Mouse (Mus musculus): ENCODE data around the gene Ndrg4. TPM values are rescaled to one million over a fixed set of nuclear protein-coding genes. Genes with fewer than 3 reads are reported as not detected.

The Ndrg4 gene
- polyA plus RNA-seq, 1 experiment, result 357 TPM

DNA sequence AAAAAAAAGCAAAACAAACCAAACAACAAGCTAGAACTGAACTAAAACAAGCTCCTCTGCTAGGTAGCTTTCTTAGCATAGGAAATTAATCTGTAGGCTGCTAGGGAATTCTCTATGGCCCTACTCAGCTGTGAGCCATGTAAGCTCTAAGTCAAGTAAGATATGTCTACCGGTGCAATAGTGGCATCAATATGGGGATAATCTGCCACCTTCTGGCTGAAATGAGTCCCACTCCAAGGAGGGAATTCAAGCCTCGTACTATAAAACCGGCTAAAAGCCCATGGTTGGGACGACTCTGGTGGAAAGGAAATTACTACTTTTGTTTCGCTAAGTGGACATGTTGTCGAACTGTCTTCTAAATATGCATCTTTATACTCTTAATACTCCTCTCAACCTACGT is 61.8 kb downstream of the Ndrg4 start:
- TF ChIP-seq CTCF (IDR thresholded peaks at IDR 0.05; ENCODE audit: borderline replicate concordance, extremely low read depth, insufficient read depth, insufficient read length), result peak; percentile 44; the same call in 1 of the 2 replicates
- TF ChIP-seq POLR2A (IDR thresholded peaks at IDR 0.05; ENCODE audit: borderline replicate concordance, extremely low read depth, insufficient read depth, insufficient read length, poor library complexity, severe bottlenecking), result no peak
- peak; percentile 51 for DNase-seq (ENCODE audit: low read depth)

DNA sequence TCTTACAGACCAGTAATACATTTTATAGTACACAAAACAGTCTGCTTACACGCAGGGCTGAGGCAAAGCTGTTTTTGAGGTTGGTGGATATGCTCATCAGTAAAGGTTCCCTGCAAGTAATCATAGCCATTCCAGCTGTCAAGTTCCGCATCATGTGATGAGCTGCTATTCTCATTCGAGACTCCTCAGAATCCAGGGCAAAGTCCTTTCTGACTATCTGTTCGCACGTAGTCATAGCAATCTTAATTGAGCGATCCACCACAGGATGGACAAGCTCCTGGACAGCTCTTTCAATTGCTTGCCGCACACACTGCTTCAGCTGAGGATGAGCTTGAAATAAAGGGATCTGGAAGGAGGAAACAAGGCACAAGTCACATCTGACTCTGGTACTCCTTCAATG is 65.0 kb downstream of the Ndrg4 start:
- no peak for DNase-seq (ENCODE audit: low read depth)
- TF ChIP-seq CTCF (IDR thresholded peaks at IDR 0.05; ENCODE audit: borderline replicate concordance, extremely low read depth, insufficient read depth, insufficient read length) (no peak), POLR2A (IDR thresholded peaks at IDR 0.05; ENCODE audit: borderline replicate concordance, extremely low read depth, insufficient read depth, insufficient read length, poor library complexity, severe bottlenecking) (no peak)

DNA sequence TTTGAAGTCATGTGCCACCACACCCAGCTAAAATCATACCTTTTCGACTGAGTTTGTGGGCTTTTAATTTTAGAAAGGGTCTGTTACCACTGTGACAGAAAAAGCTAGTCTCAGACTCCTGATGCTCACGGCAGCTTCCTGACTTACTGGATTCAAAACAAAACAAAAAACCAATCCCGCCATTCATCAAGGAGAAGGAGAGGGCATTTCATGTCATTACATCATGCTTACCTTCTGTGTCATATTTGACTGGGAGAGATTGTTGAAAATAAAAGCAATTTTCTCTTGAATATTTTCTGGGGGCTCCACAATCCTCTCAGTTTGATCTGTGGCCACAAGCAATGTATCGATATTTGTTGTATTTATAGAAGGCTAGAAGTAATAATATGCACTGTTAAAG is 71.2 kb downstream of the Ndrg4 start:
- DNase-seq (ENCODE audit: low read depth), result no peak
- TF ChIP-seq POLR2A (IDR thresholded peaks at IDR 0.05; ENCODE audit: borderline replicate concordance, extremely low read depth, insufficient read depth, insufficient read length, poor library complexity, severe bottlenecking) (no peak), CTCF (IDR thresholded peaks at IDR 0.05; ENCODE audit: borderline replicate concordance, extremely low read depth, insufficient read depth, insufficient read length) (no peak)

DNA sequence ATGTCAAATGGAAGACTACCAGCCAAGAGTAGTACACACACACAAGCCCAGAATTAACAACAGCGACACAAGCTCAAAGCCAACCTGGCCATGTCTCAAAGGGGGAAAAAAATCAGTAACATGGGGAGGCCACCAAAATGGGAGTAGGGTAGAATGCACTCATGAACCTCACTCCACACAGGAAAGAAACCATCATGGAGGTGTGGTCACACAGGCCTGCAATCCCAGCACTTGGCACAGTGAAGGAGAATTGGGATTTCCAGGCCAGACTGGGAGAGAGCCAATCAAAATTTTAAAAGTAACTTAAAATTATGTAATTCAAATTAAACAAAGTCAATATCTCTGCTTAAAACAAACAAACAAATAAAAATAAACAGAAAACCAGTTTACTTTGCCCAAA is 75.1 kb downstream of the Ndrg4 start:
- TF ChIP-seq CTCF (IDR thresholded peaks at IDR 0.05; ENCODE audit: borderline replicate concordance, extremely low read depth, insufficient read depth, insufficient read length) (no peak), POLR2A (IDR thresholded peaks at IDR 0.05; ENCODE audit: borderline replicate concordance, extremely low read depth, insufficient read depth, insufficient read length, poor library complexity, severe bottlenecking) (no peak)
- DNase-seq (ENCODE audit: low read depth), result no peak

DNA sequence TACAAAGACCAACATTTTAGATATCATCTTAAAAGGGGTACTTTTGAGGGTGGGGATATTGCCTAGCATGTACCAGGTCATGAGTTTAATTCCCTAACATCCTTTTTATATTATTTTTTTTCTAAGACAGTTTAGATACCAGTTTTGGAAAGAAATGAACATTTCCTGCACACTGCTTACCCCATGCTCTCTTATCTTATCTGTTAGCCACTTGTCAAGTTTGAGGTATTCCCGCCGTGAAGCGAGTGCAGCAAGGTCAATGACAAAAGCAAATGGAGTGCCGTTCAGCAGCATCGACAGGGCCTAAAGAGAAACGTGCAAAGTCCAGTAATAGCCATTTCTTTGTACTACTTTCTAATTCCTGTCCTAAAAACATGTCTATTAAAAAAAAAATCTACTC is 83.5 kb downstream of the Ndrg4 start:
- no peak for TF ChIP-seq CTCF (IDR thresholded peaks at IDR 0.05; ENCODE audit: borderline replicate concordance, extremely low read depth, insufficient read depth, insufficient read length)
- TF ChIP-seq POLR2A (IDR thresholded peaks at IDR 0.05; ENCODE audit: borderline replicate concordance, extremely low read depth, insufficient read depth, insufficient read length, poor library complexity, severe bottlenecking), result no peak
- no peak for DNase-seq (ENCODE audit: low read depth)

DNA sequence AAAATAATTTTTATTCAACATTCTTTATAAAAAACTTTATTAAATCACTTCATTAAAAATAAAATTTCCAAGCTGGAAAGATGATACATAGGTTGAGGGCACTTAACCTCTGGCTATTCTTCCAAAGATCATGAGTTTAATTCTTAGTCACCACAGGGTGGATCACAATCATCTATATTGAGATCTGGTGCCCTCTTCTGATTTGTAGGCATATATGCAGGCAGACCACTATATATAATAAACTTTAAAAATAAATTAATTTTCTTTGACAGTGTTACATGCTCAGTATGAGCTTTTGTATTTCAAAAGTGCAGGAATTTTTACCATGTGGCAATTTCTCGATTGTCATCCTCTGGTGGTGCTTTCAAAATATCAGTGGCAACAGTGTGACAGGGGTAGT is 87.4 kb downstream of the Ndrg4 start:
- TF ChIP-seq POLR2A (IDR thresholded peaks at IDR 0.05; ENCODE audit: borderline replicate concordance, extremely low read depth, insufficient read depth, insufficient read length, poor library complexity, severe bottlenecking) (no peak), CTCF (IDR thresholded peaks at IDR 0.05; ENCODE audit: borderline replicate concordance, extremely low read depth, insufficient read depth, insufficient read length) (no peak)
- DNase-seq (ENCODE audit: low read depth), result no peak

Other genes with a start within 250 kb of the Ndrg4 start
- gene Cfap20, start 242.1 kb upstream of the Ndrg4 start, polyA plus RNA-seq (2012; rRNA removed), result 100 and 150 TPM in 2 replicates
- 43.8 and 51.8 TPM in 2 replicates for gene Csnk2a2, start 186.9 kb upstream of the Ndrg4 start, polyA plus RNA-seq (2012; rRNA removed)
- 0.82 and 1.4 TPM in 2 replicates for gene Ccdc113, start 142.9 kb upstream of the Ndrg4 start, polyA plus RNA-seq (2012; rRNA removed)
- not detected in 2 replicates for gene Prss54, start 100.6 kb upstream of the Ndrg4 start, polyA plus RNA-seq (2012; rRNA removed)
- 4.6 and 6.2 TPM in 2 replicates for gene Gins3, start 43.5 kb upstream of the Ndrg4 start, polyA plus RNA-seq (2012; rRNA removed)
- gene Setd6, start 38.9 kb downstream of the Ndrg4 start, polyA plus RNA-seq (2012; rRNA removed), result 24.9 and 25.0 TPM in 2 replicates
- gene Cnot1, start 130.5 kb downstream of the Ndrg4 start, polyA plus RNA-seq (2012; rRNA removed), result 95.3 and 115 TPM in 2 replicates
- 70.2 and 77.9 TPM in 2 replicates for gene Sap18b, start 148.4 kb downstream of the Ndrg4 start, polyA plus RNA-seq (2012; rRNA removed)
- gene Slc38a7, start 176.6 kb downstream of the Ndrg4 start, polyA plus RNA-seq (2012; rRNA removed), result 36.1 and 38.0 TPM in 2 replicates
- 126 and 154 TPM in 2 replicates for gene Got2, start 211.6 kb downstream of the Ndrg4 start, polyA plus RNA-seq (2012; rRNA removed)

Measured in brain, embryonic 14.5 days (tissue).